Mouse (Mus musculus) small intestine, adult 2 months (tissue): Measurements from ENCODE around the gene Btaf1.

ENCODE experiments used
- CTCF ChIP-seq: fragments of 200-500 bp; IDR thresholded peaks from 2 replicates; pipeline ENCODE4 v1.5.1; 2012; ENCODE audit warnings: low read depth, mild to moderate bottlenecking, control low read depth, inconsistent platforms, low read length, moderate library complexity, mixed read lengths; ENCODE audit not compliant: insufficient replicate concordance, insufficient read length; ENCODE audit errors: extremely low read depth
- POLR2A ChIP-seq: fragments of 200-500 bp; IDR thresholded peaks from 2 replicates; pipeline ENCODE4 v1.6.1; 2012; ENCODE audit warnings: low read depth, mild to moderate bottlenecking, control low read depth, inconsistent platforms, low read length, moderate library complexity

DNA sequence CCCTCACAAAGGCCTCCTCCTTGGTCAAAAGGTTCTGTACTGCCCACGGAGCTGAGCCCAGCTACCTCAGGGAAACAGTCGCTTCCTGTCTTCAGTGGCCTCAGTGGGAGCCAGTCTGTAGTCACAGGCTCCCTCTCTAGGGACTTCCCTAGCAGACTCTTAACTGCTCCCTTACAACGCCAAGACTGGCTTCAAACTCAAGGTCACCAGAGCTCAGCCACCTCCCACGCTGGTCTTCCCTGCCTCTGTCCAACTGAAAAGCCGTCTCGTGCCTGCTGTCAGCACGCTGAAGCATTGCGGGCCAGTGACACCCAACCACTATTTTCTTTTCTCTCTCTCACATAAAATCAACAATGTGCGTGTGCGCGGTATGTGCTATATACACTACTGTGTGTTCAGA, 100.5 kb downstream of the Btaf1 start:
- TF ChIP-seq CTCF (no peak), POLR2A (no peak)
